Mouse (Mus musculus) brain, embryonic 14.5 days (tissue): ENCODE data around the gene Gsdme.

Experiments used
- CTCF ChIP-seq: fragments of 200-500 bp; IDR thresholded peaks from 2 replicates; pipeline ENCODE4 v1.5.1; 2012; ENCODE audit warnings: inconsistent platforms, mild to moderate bottlenecking, moderate library complexity, borderline replicate concordance; ENCODE audit not compliant: insufficient read depth, insufficient read length; ENCODE audit errors: extremely low read depth
- POLR2A ChIP-seq: fragments of 200-500 bp; IDR thresholded peaks from 2 replicates; pipeline ENCODE4 v1.6.1; 2012; ENCODE audit warnings: mild to moderate bottlenecking, inconsistent platforms, borderline replicate concordance; ENCODE audit not compliant: poor library complexity, insufficient read depth, insufficient read length, severe bottlenecking; ENCODE audit errors: extremely low read depth

DNA sequence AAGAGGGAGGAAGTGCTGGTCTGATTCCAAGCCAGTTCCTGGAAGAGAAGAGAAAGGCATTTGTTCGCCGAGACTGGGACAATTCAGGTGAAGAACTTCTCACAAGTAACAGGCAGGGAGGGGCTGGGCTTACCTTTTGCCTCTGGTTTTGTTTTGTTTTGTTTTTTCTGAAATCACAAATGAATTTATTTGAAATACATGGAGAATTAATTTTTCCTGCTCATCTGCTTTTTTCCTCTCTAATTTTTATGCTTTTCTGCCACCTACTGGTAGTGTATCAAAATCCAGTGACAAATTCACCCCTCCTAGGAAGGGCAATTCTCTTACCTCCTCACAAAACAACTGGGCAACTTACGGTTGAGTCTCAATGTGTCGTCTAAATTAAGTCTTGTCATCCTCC lies 83.5 kb downstream of the Gsdme start:
- no peak for TF ChIP-seq POLR2A
- TF ChIP-seq CTCF, result no peak
